20 mouse cellular contexts compared by ENCODE assay signal in the genomic region with DNA sequence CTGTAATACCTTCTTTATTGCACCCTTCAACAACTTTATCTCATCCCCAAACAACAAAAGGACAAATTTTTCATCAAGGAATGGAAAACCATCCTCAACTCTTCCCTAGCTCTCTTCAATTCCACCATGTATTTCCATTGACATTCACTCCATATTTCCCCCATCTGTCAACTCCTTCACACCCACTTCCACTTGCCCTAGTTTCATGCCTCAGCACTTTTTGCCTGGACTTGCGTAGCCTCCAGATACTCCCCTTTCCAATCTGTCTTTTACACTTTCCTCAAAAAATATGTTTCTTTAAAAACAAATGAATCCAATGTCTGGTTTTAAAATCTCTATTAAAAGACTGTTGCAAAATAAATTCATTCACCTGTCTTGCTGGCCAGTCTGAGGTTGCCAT.
"Had no signal": no experiment of that assay in that cellular context is flagged by ENCODE, and none has a peak within 500 bp of the region (broad histone marks: within the 10 kb centered on the region; RNA-seq: fewer than 3 reads in every experiment).

No protein-coding gene starts in this region.

- ATAC-seq: hindbrain, embryonic 16.5 days; hindbrain, postnatal 0 days; inflammation-experienced regulatory T-cells, adult 6 months; intestine, embryonic 15.5 days; intestine, embryonic 16.5 days; intestine, postnatal 0 days had no signal

- DNase-seq: heart, postnatal 10 days; heart, postnatal 14 days; heart, postnatal 36 days; heart, postnatal 4 days; kidney, adult 11 months; kidney, adult 18-20 months; kidney, adult 2 months; kidney, adult 8-10 months; kidney, adult 9 months; kidney, postnatal 10 days; kidney, postnatal 14 days; kidney, postnatal 25 days; kidney, postnatal 36 days; kidney, postnatal 4 days had no signal
